In the genomic region with DNA sequence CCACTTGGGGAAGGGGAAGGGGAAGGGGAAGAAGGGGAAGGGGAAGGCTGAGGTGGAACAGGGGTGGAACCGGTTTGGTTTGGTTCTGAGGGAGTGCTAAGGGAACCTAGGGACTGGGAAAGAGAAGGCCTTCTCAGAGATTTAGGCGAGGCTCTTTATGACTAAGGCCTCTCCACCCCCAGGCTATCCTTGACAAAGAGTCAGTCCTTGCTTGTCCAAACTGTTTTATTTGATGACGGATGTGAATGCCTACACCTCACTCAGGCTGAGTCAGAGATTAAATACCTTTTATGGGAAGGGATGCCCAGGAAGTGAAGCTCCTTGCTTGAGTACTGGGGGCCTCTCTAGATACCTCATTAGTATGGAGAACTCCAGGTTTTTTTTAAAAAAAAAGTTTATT, we compare ENCODE assay signal across 26 mouse cellular contexts. TPM values are rescaled to one million over a fixed set of nuclear protein-coding genes. Genes with fewer than 3 reads are reported as not detected.
DNase-seq lines count a peak whose midpoint lies in the region; ATAC-seq and TF ChIP-seq lines count a peak whose summit lies in the region.
"Had no signal": no experiment of that assay in that cellular context is flagged by ENCODE, and none has a peak within 500 bp of the region (broad histone marks: within the 10 kb centered on the region; RNA-seq: fewer than 3 reads in every experiment).

No protein-coding gene starts in this region.

- H3K4me3 ChIP-seq in embryonic facial prominence, embryonic 14.5 days (ENCODE audit: low read depth, low read length), result no peak overlapping the region
- H3K4me3 ChIP-seq in embryonic facial prominence, embryonic 10.5 days, result no peak overlapping the region
- no peak overlapping the region for H3K4me3 ChIP-seq in embryonic fibroblast, embryonic 13.5 days (ENCODE audit: insufficient read depth, low read length)
- H3K4me3 ChIP-seq: embryonic facial prominence, embryonic 15.5 days; forebrain, embryonic 12.5 days; heart, embryonic 15.5 days; hindbrain, embryonic 15.5 days; kidney, embryonic 15.5 days; lung, embryonic 15.5 days; midbrain, embryonic 10.5 days had no signal

- DNase-seq in embryonic facial prominence, embryonic 14.5 days (ENCODE audit: low spot score), result peak; percentile 22
- no peak for DNase-seq in embryonic facial prominence, embryonic 10.5 days (ENCODE audit: low spot score)
- peak; percentile 76 for DNase-seq in ZHBTc4 (ENCODE audit: low read depth, low spot score)
- DNase-seq in spleen, postnatal 10 days (ENCODE audit: low spot score in 2 of 2), result no peak
- no peak for DNase-seq in thymus, postnatal 4 days
- DNase-seq in gastrocnemius, postnatal 4 days (ENCODE audit: low spot score in 2 of 2), result no peak
- DNase-seq: cerebellum, adult 11 months; cerebellum, postnatal 14 days; gastrocnemius, postnatal 10 days; heart, postnatal 4 days; layer of hippocampus, postnatal 36 days; retina, postnatal 1 day; right cerebral cortex, postnatal 4 days; thymus, adult 2 months had no signal

- H3K4me2 ChIP-seq in embryonic facial prominence, embryonic 14.5 days (ENCODE audit: low read depth, low read length), result no peak overlapping the region
- H3K4me2 ChIP-seq: embryonic facial prominence, embryonic 15.5 days; forebrain, embryonic 12.5 days; heart, embryonic 15.5 days; hindbrain, embryonic 15.5 days; kidney, embryonic 15.5 days; lung, embryonic 15.5 days had no signal

- no peaks in the 10 kb centered on the region for H3K36me3 ChIP-seq in embryonic facial prominence, embryonic 14.5 days (ENCODE audit: control insufficient read depth, insufficient read depth, low read length)
- H3K36me3 ChIP-seq in embryonic facial prominence, embryonic 10.5 days (replicated peaks), result no peaks in the 10 kb centered on the region
- H3K36me3 ChIP-seq: embryonic facial prominence, embryonic 15.5 days; forebrain, embryonic 12.5 days; heart, embryonic 15.5 days; hindbrain, embryonic 15.5 days; kidney, embryonic 15.5 days; lung, embryonic 15.5 days; midbrain, embryonic 10.5 days had no signal

- no peak for TF ChIP-seq POLR2A in embryonic fibroblast, embryonic 13.5 days (IDR thresholded peaks at IDR 0.05; ENCODE audit: low read depth, low read length)

- ATAC-seq in embryonic facial prominence, embryonic 14.5 days (ENCODE audit: low read depth), result no peak
- ATAC-seq: activated CD4-positive, CD25-positive, alpha-beta regulatory T cell, adult 4 months; intestine, embryonic 16.5 days had no signal

- no peak overlapping the region for H3K27ac ChIP-seq in embryonic facial prominence, embryonic 14.5 days (replicated peaks; ENCODE audit: low read depth, low read length)
- H3K27ac ChIP-seq in embryonic facial prominence, embryonic 10.5 days (replicated peaks), result no peak overlapping the region
- H3K27ac ChIP-seq in embryonic fibroblast, embryonic 13.5 days (ENCODE audit: insufficient read depth, low read length), result peak overlapping the region; percentile 54; the same call in 1 of the 2 replicates
- H3K27ac ChIP-seq: embryonic facial prominence, embryonic 15.5 days; forebrain, embryonic 12.5 days; heart, embryonic 15.5 days; hindbrain, embryonic 15.5 days; kidney, embryonic 15.5 days; liver, embryonic 14.5 days; lung, embryonic 15.5 days; macrophage; midbrain, embryonic 10.5 days had no signal

- no peak for TF ChIP-seq CTCF in embryonic fibroblast, embryonic 13.5 days (IDR thresholded peaks at IDR 0.05; ENCODE audit: borderline replicate concordance, insufficient read depth, low read length)

- WGBS in embryonic facial prominence, embryonic 14.5 days, result 51% methylated on average over 3 of the region's 3 CpGs
- WGBS in embryonic facial prominence, embryonic 10.5 days, result 53% methylated on average over 3 of the region's 3 CpGs

- no peaks in the 10 kb centered on the region for H3K9me3 ChIP-seq in embryonic facial prominence, embryonic 14.5 days (ENCODE audit: control insufficient read depth, low read length)
- no peaks in the 10 kb centered on the region for H3K9me3 ChIP-seq in embryonic facial prominence, embryonic 10.5 days
- H3K9me3 ChIP-seq: embryonic facial prominence, embryonic 15.5 days; forebrain, embryonic 12.5 days; heart, embryonic 15.5 days; hindbrain, embryonic 15.5 days; kidney, embryonic 15.5 days; lung, embryonic 15.5 days; midbrain, embryonic 10.5 days had no signal

- no peaks in the 10 kb centered on the region for H3K27me3 ChIP-seq in embryonic facial prominence, embryonic 14.5 days (replicated peaks; ENCODE audit: control insufficient read depth, insufficient read depth, low read length)
- H3K27me3 ChIP-seq in embryonic facial prominence, embryonic 10.5 days (replicated peaks; ENCODE audit: low read depth, poor library complexity, severe bottlenecking), result no peaks in the 10 kb centered on the region
- H3K27me3 ChIP-seq: embryonic facial prominence, embryonic 15.5 days; forebrain, embryonic 12.5 days; heart, embryonic 15.5 days; lung, embryonic 15.5 days had no signal

- H3K4me1 ChIP-seq in embryonic facial prominence, embryonic 14.5 days (ENCODE audit: control insufficient read depth, insufficient read depth, low read length), result no peaks in the 10 kb centered on the region
- no peaks in the 10 kb centered on the region for H3K4me1 ChIP-seq in embryonic facial prominence, embryonic 10.5 days
- peaks cover 14% of the 10 kb centered on the region for H3K4me1 ChIP-seq in embryonic fibroblast, embryonic 13.5 days (ENCODE audit: control insufficient read depth, insufficient read depth, low read length)
- H3K4me1 ChIP-seq: forebrain, embryonic 12.5 days; hindbrain, embryonic 15.5 days; lung, embryonic 15.5 days had no signal

- no peak overlapping the region for H3K9ac ChIP-seq in embryonic facial prominence, embryonic 14.5 days (ENCODE audit: low read depth, low read length)
- H3K9ac ChIP-seq: embryonic facial prominence, embryonic 15.5 days; forebrain, embryonic 12.5 days; heart, embryonic 15.5 days; hindbrain, embryonic 15.5 days; kidney, embryonic 15.5 days; liver, embryonic 14.5 days; lung, embryonic 15.5 days had no signal

RNA-seq across cellular contexts. Expression of a gene that starts 52.8 kb away (rescaled TPM):
- 199 and 218 TPM in 2 replicates for polyA plus RNA-seq in embryonic facial prominence, embryonic 14.5 days (2014; fragmentation: Nextera tagmentation; extraction: Ambion mirVana)
- polyA plus RNA-seq in embryonic facial prominence, embryonic 10.5 days (2016; fragmentation: Nextera tagmentation; extraction: Ambion mirVana), result 165 and 169 TPM in 2 replicates
- polyA plus RNA-seq in embryonic fibroblast, embryonic 13.5 days (2011; ENCODE audit: insufficient read length, low read depth, missing spikeins), result 269 and 273 TPM in 2 replicates
- total RNA-seq in gastrocnemius, postnatal 4 days (2021), result 100 to 1,000 TPM in 1 of 2 experiments, 10 to 100 TPM in 1; 97.0 to 100 TPM

Comparison
In these comparisons a context has a peak if more than half of its experiments do, and no peak if none do; other contexts are left out.
1. DNase-seq: peak in embryonic facial prominence, embryonic 14.5 days (single experiment) and ZHBTc4 (single experiment); none in embryonic facial prominence, embryonic 10.5 days (single experiment), spleen, postnatal 10 days (0 of 2), thymus, postnatal 4 days (single experiment) and gastrocnemius, postnatal 4 days (0 of 2).